Mouse (Mus musculus): Measurements from ENCODE around the gene Alcam.

Alcam gene

GRCm38 (mm10) chr16:52453971-52454514, at the start of gene Alcam:
Gene Alcam (minus strand): TSS chr16:52454074.
- peak; percentile 66 for DNase-seq (ENCODE audit: low read depth, low spot score)

GRCm38 (mm10) chr16:52498757-52499335, 45.0 kb upstream of the Alcam start:
- DNase-seq (ENCODE audit: low read depth, low spot score), result no peak

GRCm38 (mm10) chr16:52490542-52490941, 36.7 kb upstream of the Alcam start:
- DNase-seq (ENCODE audit: low read depth, low spot score), result no peak

- DNase-seq (ENCODE audit: low read depth, low spot score), result no peak
Observed at GRCm38 (mm10) chr16:52474235-52474634, 20.4 kb upstream of the Alcam start.

GRCm38 (mm10) chr16:52473089-52473488, 19.2 kb upstream of the Alcam start:
- DNase-seq (ENCODE audit: low read depth, low spot score), result no peak

GRCm38 (mm10) chr16:52472635-52473034, 18.8 kb upstream of the Alcam start:
- DNase-seq (ENCODE audit: low read depth, low spot score), result no peak

- no peak for DNase-seq (ENCODE audit: low read depth, low spot score)
Observed at GRCm38 (mm10) chr16:52472059-52472458, 18.2 kb upstream of the Alcam start.

DNA sequence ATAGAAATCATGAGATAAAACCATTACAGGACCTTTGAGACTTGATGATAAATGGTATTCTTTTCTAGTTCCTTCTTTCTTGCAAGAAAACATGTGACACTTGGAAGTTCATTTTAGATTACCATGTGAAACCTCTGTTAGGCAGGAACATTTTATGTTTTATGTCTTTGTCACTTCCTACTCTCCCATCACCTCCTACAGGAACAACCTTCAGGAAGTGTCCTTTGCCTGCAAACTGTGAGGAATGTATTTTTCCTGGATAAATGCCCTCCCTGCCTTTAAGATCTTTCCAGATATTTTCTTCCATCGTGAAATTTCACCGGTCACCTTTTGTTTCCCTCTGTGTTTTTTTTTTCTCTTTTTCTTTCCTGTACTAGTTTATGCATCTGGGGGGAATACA, 17.0 kb upstream of the Alcam start:
- no peak for DNase-seq (ENCODE audit: low read depth, low spot score)

- peak; percentile 57 for DNase-seq (ENCODE audit: low read depth, low spot score)
Observed at GRCm38 (mm10) chr16:52470226-52470625, 16.4 kb upstream of the Alcam start.

DNA sequence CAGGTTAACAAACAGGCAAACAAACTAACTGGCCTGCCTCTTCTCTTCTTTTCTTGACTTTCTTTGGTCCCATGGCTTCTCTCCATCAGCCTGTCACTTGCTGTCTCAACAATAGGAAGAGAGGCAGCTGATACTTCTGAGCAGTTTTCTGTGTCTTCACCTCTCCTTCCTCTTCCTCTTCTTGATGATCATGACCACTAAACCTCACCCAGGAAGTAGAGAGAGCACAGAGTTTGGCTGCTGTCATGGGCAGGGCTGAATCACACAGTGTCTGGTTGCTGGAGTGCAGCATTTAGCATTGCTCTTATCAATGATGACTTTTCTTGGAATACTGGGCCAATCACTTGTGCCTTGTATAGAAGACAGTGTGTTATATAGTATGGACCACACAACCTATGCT, 14.6 kb upstream of the Alcam start:
- peak; percentile 33 for DNase-seq (ENCODE audit: low read depth, low spot score)

- no peak for DNase-seq (ENCODE audit: low read depth, low spot score)
Observed at GRCm38 (mm10) chr16:52466770-52467169, 12.9 kb upstream of the Alcam start.

- DNase-seq (ENCODE audit: low read depth, low spot score), result no peak
Observed at GRCm38 (mm10) chr16:52464597-52464996, 10.7 kb upstream of the Alcam start.

DNA sequence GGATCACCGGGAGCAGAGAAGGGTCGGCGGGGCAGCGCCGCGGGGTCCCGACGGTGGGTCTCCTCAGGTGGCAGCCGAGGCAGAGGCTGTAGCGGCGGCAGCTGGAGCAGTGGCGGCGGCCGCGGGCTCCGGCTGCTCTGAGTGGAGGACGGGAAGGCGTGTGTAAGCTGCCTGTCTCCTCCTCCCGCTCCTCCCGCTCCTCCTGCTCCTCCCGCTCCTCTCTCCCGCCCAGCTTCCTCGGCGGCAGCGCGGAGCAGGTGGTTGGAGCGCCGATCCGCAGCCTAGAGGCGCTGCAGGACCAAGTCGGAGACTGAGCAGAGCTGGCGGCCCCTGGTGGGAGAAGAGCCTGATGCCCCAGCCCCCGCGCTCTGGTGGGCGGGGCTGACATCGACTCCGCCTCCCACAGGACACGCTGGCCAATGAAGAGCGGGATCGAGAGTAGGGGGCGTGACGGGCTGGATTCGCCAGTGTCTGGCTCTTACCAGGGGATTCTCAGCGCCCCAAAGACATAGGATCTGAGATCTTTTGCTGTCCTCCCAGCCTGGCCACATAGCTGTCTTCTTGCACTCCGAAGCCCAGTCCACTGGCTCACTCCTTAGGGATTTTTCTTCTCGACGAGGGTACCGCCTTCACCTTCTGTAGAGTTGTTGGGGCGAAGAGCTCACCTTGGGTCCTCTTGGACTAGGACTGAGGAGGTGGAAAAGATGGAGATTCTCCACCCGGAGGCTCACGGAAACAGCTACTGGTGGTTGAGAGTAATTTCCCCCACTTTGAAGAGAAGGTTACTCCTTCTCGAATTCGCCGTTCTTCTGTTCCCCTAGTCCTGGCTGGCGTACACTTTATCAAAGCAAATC, 785 bp downstream of the Alcam start:
- DNase-seq (ENCODE audit: low read depth, low spot score), result peak; percentile 97

- no peak for DNase-seq (ENCODE audit: low read depth, low spot score)
Observed at GRCm38 (mm10) chr16:52452477-52452831, 1.4 kb downstream of the Alcam start.

- peak; percentile 48 for DNase-seq (ENCODE audit: low read depth, low spot score)
Observed at GRCm38 (mm10) chr16:52451786-52452476, 1.9 kb downstream of the Alcam start.

GRCm38 (mm10) chr16:52451101-52451785, 2.6 kb downstream of the Alcam start:
- DNase-seq (ENCODE audit: low read depth, low spot score), result peak; percentile 43

DNA sequence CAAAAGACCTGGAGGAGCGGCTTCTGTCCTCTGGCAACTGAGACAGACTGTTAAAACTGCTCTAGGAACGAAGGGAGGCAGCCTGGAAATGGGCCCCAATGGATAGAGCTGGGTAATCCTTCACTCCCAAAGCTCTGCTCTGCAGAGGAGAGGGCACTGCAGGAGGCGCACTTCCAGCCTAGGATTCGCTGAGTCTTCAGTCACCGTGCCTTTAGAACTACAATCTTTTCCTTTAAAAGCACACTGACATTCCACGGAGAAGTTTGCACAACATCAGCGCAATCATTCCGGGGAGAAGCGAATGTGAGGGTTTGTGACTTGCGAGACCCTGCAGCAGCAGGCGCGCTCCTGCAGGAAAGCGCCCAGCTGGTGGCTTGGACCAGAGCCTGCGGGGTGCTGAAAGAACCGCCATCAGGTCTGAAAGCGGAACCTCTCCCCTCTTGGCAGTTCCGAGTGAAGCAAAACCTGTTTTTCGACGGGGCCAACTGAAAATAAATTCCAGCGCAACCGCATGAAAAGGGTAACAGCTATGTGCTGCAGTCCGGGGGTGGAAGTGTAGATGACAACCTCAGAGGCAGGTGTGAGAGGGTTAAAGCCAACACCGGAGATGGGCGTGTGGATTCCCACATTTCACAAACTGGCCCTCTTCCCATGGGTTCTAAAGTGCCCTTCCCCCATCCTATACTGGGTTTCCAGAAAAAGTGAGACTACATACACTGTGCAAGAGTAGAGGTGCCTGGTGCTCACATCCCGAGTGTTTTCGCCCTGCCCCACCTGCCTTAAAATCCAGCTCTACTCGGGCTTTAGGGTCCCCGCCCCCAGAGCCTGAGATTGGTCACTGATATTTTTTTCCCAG, 3.4 kb downstream of the Alcam start:
- DNase-seq (ENCODE audit: low read depth, low spot score), result peak; percentile 51

DNA sequence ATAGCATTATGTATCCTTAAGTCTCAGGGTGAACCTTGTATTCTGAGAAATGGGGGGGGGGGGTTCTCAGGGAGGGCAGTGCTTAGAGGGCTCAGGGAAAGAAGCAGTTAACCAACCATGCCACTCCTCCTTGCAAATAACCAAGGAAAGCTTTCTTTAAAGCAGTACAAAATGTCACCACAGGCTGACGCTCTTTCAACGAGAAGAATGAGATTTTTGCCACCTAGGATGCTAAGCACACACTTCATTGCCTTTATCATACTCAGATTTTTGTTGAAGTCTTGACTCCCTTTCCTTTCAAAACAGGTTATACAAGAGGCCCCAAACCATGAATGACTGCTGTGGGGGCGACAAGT, 4.0 kb downstream of the Alcam start:
- DNase-seq (ENCODE audit: low read depth, low spot score), result peak; percentile 37

DNA sequence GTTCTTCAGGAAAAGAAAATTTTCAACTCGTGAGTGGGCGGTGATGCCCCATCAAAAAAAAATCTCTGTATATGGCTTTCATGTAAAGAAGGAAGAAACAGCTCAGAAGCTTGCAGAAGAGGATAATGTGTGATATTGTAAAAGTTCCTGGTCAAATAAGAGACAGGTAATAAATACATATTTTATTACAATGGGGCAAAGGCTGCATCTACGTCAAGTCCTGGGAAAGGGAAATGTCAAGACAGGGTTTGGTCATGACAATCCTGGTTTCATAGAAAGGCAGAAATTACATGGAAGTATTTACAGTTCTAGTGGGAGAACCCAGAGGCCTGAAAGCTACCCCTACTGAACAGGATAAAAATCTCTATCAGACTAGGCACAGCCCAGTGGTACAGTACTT, 7.9 kb downstream of the Alcam start:
- no peak for DNase-seq (ENCODE audit: low read depth, low spot score)

GRCm38 (mm10) chr16:52443635-52444505, 10.0 kb downstream of the Alcam start:
- DNase-seq (ENCODE audit: low read depth, low spot score), result peak; percentile 6
